Mouse (Mus musculus): ENCODE data around the gene Rap1gds1.

GRCm38 (mm10) chr3:139041921-139042320 lies 33.1 kb downstream of the Rap1gds1 start:
- TF ChIP-seq POLR2A (IDR thresholded peaks at IDR 0.05; ENCODE audit: borderline replicate concordance, extremely low read depth, insufficient read depth, insufficient read length, poor library complexity, severe bottlenecking) (no peak), CTCF (IDR thresholded peaks at IDR 0.05; ENCODE audit: borderline replicate concordance, extremely low read depth, insufficient read depth, insufficient read length) (no peak)

Data from brain, embryonic 14.5 days (tissue).